Mouse (Mus musculus) MEL (cell line): Measurements from ENCODE around the gene Rfc4. TPM values are rescaled to one million over a fixed set of nuclear protein-coding genes. Genes with fewer than 3 reads are reported as not detected.

Source experiments
- DNase-seq: peaks from one replicate; pipeline ENCODE4 v3.0.0; 2011; ENCODE audit warnings: low read depth, low spot score
- H3K27ac ChIP-seq: 2 replicates; pipeline ENCODE4 v1.5.1; 2012; ENCODE audit warnings: low read depth, mild to moderate bottlenecking, control low read depth, low read length, moderate library complexity; ENCODE audit not compliant: control insufficient read depth
- H3K27me3 ChIP-seq, 2 experiments: fragments of 150-350 bp in 1 of 2; sonication (generic) in 1 of 2; 2 replicates each; pipeline ENCODE4 v1.6.1; 2012; ENCODE audit warnings: low read length in 2 of 2, mild to moderate bottlenecking in 2 of 2, improper control_type of control experiment in 1 of 2, moderate library complexity in 1 of 2; ENCODE audit not compliant: insufficient read depth in 2 of 2, control insufficient read depth in 1 of 2
- H3K36me3 ChIP-seq, 2 experiments: 2 replicates each; pipeline ENCODE4 v1.6.1; 2012 to 2014; ENCODE audit warnings: low read length in 2 of 2, improper control_type of control experiment in 1 of 2, inconsistent platforms in 1 of 2, mild to moderate bottlenecking in 1 of 2; ENCODE audit not compliant: insufficient read depth in 2 of 2, control insufficient read depth in 1 of 2
- H3K4me1 ChIP-seq, 2 experiments: fragments of 150-350 bp in 1 of 2; sonication (generic) in 1 of 2; 2 replicates each; pipeline ENCODE4 v1.6.1; 2012; ENCODE audit warnings: low read length in 2 of 2, improper control_type of control experiment in 1 of 2, mild to moderate bottlenecking in 1 of 2; ENCODE audit not compliant: insufficient read depth in 2 of 2, control insufficient read depth in 1 of 2
- H3K4me3 ChIP-seq, 2 experiments: fragments of 150-350 bp in 1 of 2; sonication (generic) in 1 of 2; 2 replicates each; pipeline ENCODE4 v1.5.1; 2012; ENCODE audit warnings: low read depth in 2 of 2, low read length in 2 of 2, mild to moderate bottlenecking in 2 of 2, moderate library complexity in 2 of 2, control low read depth in 1 of 2, improper control_type of control experiment in 1 of 2; ENCODE audit not compliant: control insufficient read depth in 1 of 2, insufficient read depth in 1 of 2
- H3K79me2 ChIP-seq: 2 replicates; pipeline ENCODE4 v1.6.1; 2012; ENCODE audit warnings: mild to moderate bottlenecking, low read length, moderate library complexity; ENCODE audit not compliant: control insufficient read depth, poor library complexity, insufficient read depth
- H3K9ac ChIP-seq: 2 replicates; pipeline ENCODE4 v1.6.1; 2012; ENCODE audit warnings: low read depth, mild to moderate bottlenecking, control low read depth, low read length, moderate library complexity; ENCODE audit not compliant: control insufficient read depth, poor library complexity, severe bottlenecking
- H3K9me3 ChIP-seq: fragments of 150-350 bp; sonication (generic); replicated peaks from 2 replicates; pipeline ENCODE4 v1.6.1; 2012; ENCODE audit warnings: mild to moderate bottlenecking, low read length, improper control_type of control experiment, moderate library complexity; ENCODE audit not compliant: insufficient read depth
- CTCF ChIP-seq, 3 experiments: IDR thresholded peaks in 2 of 3; conservative IDR thresholded peaks in 1 of 3; 2 replicates each; pipeline ENCODE4 v1.5.1; 2011 to 2012; ENCODE audit warnings: low read length in 3 of 3, low read depth in 2 of 3, mild to moderate bottlenecking in 2 of 3, improper control_type of control experiment in 1 of 3, inconsistent platforms in 1 of 3, mixed read lengths in 1 of 3, moderate library complexity in 1 of 3; ENCODE audit not compliant: control insufficient read depth in 1 of 3, insufficient read depth in 1 of 3, poor library complexity in 1 of 3, severe bottlenecking in 1 of 3
- E2F4 ChIP-seq: IDR thresholded peaks from 2 replicates; pipeline ENCODE4 v1.6.1; 2011; ENCODE audit warnings: low read depth, low read length, improper control_type of control experiment, borderline replicate concordance
- ELF1 ChIP-seq: IDR thresholded peaks from 2 replicates; pipeline ENCODE4 v1.6.1; 2014; ENCODE audit warnings: low read depth, mild to moderate bottlenecking, inconsistent platforms, low read length, improper control_type of control experiment, moderate library complexity
- EP300 ChIP-seq, 2 experiments: IDR thresholded peaks; 2 replicates each; pipeline ENCODE4 v1.6.1; 2011; ENCODE audit warnings: improper control_type of control experiment in 2 of 2, low read length in 2 of 2, low read depth in 1 of 2, mild to moderate bottlenecking in 1 of 2
- MAZ ChIP-seq: IDR thresholded peaks from 2 replicates; pipeline ENCODE4 v1.6.1; 2012; ENCODE audit warnings: low read depth, mild to moderate bottlenecking, inconsistent platforms, low read length, improper control_type of control experiment
- MYB ChIP-seq: IDR thresholded peaks from 2 replicates; pipeline ENCODE4 v1.6.1; 2011; ENCODE audit warnings: mild to moderate bottlenecking, low read depth, low read length, improper control_type of control experiment
- MYC ChIP-seq: IDR thresholded peaks from 2 replicates; pipeline ENCODE4 v1.6.1; 2011; ENCODE audit warnings: low read depth, mild to moderate bottlenecking, low read length, improper control_type of control experiment, moderate library complexity
- NELFE ChIP-seq: IDR thresholded peaks from 2 replicates; pipeline ENCODE4 v1.6.1; 2011; ENCODE audit warnings: low read depth, low read length, improper control_type of control experiment
- NRF1 ChIP-seq: IDR thresholded peaks from 2 replicates; pipeline ENCODE4 v1.6.1; 2014; ENCODE audit warnings: low read depth, mild to moderate bottlenecking, inconsistent platforms, low read length, improper control_type of control experiment, moderate library complexity; ENCODE audit not compliant: poor library complexity, insufficient read depth, severe bottlenecking
- POLR2A ChIP-seq, 2 experiments: IDR thresholded peaks; 2 replicates each; pipeline ENCODE4 v1.6.1; 2011 to 2012; ENCODE audit warnings: low read length in 2 of 2, mild to moderate bottlenecking in 2 of 2, control low read depth in 1 of 2, improper control_type of control experiment in 1 of 2, low read depth in 1 of 2, moderate library complexity in 1 of 2; ENCODE audit not compliant: control insufficient read depth in 1 of 2, insufficient read depth in 1 of 2, poor library complexity in 1 of 2
- POLR2AphosphoS2 ChIP-seq: IDR thresholded peaks from 2 replicates; pipeline ENCODE4 v1.6.1; 2011; ENCODE audit warnings: low read length, improper control_type of control experiment
- POLR2AphosphoS5 ChIP-seq: IDR thresholded peaks from 2 replicates; pipeline ENCODE4 v1.6.1; 2012; ENCODE audit warnings: low read depth, borderline replicate concordance, mild to moderate bottlenecking, inconsistent platforms, low read length, moderate library complexity, mixed read lengths
- RAD21 ChIP-seq: IDR thresholded peaks from 2 replicates; pipeline ENCODE4 v1.6.1; 2011; ENCODE audit warnings: mild to moderate bottlenecking, low read depth, low read length, improper control_type of control experiment
- RCOR1 ChIP-seq: IDR thresholded peaks from 2 replicates; pipeline ENCODE4 v1.6.1; 2012; ENCODE audit warnings: low read depth, mild to moderate bottlenecking, inconsistent platforms, low read length, improper control_type of control experiment
- SIN3A ChIP-seq: IDR thresholded peaks from 2 replicates; pipeline ENCODE4 v1.6.1; 2012; ENCODE audit warnings: low read length, improper control_type of control experiment, inconsistent platforms
- SMC3 ChIP-seq: IDR thresholded peaks from 2 replicates; pipeline ENCODE4 v1.6.1; 2011; ENCODE audit warnings: low read depth, low read length, improper control_type of control experiment
- TBP ChIP-seq: IDR thresholded peaks from 2 replicates; pipeline ENCODE4 v1.8.0; 2011; ENCODE audit warnings: low read depth, low read length, improper control_type of control experiment
- UBTF ChIP-seq: IDR thresholded peaks from 2 replicates; pipeline ENCODE4 v1.6.1; 2012; ENCODE audit warnings: low read depth, mild to moderate bottlenecking, inconsistent platforms, low read length, improper control_type of control experiment, moderate library complexity, borderline replicate concordance; ENCODE audit not compliant: insufficient read depth
- USF1 ChIP-seq: IDR thresholded peaks from 2 replicates; pipeline ENCODE4 v1.6.1; 2014; ENCODE audit warnings: low read depth, mild to moderate bottlenecking, inconsistent platforms, low read length, improper control_type of control experiment, moderate library complexity
- USF2 ChIP-seq, 2 experiments: IDR thresholded peaks; 2 replicates each; pipeline ENCODE4 v1.6.1; 2011 to 2012; ENCODE audit warnings: improper control_type of control experiment in 2 of 2, low read length in 2 of 2, borderline replicate concordance in 1 of 2, inconsistent platforms in 1 of 2, low read depth in 1 of 2, mild to moderate bottlenecking in 1 of 2; ENCODE audit not compliant: insufficient read depth in 1 of 2
- ZMIZ1 ChIP-seq: IDR thresholded peaks from 2 replicates; pipeline ENCODE4 v1.6.1; 2012; ENCODE audit warnings: low read depth, mild to moderate bottlenecking, inconsistent platforms, low read length, improper control_type of control experiment, moderate library complexity
- ZNF384 ChIP-seq: IDR thresholded peaks from 2 replicates; pipeline ENCODE4 v1.6.1; 2012; ENCODE audit warnings: low read depth, mild to moderate bottlenecking, inconsistent platforms, low read length, improper control_type of control experiment
- polyA plus RNA-seq, 2 experiments: library from polyadenylated mRNA; stranded (reverse) in 1 of 2; unstranded in 1 of 2; fragments of >175 nt in 1 of 2; fragments of >200 nt in 1 of 2; gene quantifications; 2 replicates each; pipeline versions ENCODE4 v1.2.1 to v1.2.4; 2012; ENCODE audit warnings: low replicate concordance in 2 of 2, low read depth in 1 of 2; ENCODE audit not compliant: insufficient read length in 2 of 2, insufficient read depth in 1 of 2, missing spikeins in 1 of 2
- total RNA-seq: library from RNA; depleted of rRNA; stranded (reverse); fragments of 300-350 nt; gene quantifications from 2 replicates; pipeline ENCODE4 v1.2.3, GENCODE M21; 2012

Gene Rfc4
- total and polyA plus RNA-seq, 3 experiments: 52.1 to 93.2 TPM; not detected in 1

DNA sequence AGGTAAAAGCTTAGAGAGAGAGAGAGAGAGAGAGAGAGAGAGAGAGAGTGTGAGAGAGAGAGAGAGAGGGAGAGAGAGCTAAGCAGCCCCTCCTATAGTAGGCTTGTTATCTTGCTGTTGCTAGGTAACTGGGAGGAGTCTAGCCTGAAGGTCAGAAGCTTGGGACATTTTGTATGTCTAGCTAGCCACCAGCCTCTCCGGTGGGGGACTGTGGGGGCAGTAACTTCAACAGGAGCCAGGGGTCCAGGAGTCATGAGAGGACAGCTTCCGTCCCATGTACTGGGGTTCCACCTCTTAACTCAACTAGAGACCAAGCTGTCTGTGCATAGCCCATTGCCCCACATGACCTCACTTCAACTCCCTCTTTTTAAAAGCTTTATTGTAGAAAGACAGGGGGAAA, 31.4 kb upstream of the Rfc4 start:
- no peaks in the 10 kb centered on the region; a peak in 1 of 4 replicates for H3K4me1 ChIP-seq
- no peaks in the 10 kb centered on the region for H3K79me2 ChIP-seq
- H3K27ac ChIP-seq: no peak overlapping the region
- TF ChIP-seq RCOR1: no peak
- TF ChIP-seq POLR2AphosphoS5: no peak
- TF ChIP-seq MYC: no peak
- TF ChIP-seq RAD21: no peak
- no peak for TF ChIP-seq SIN3A
- no peak for TF ChIP-seq POLR2A (IDR thresholded peaks at IDR 0.05; ENCODE audit: control insufficient read depth in 1 of 2, insufficient read depth in 1 of 2, low read depth in 1 of 2, low read length in 2 of 2, poor library complexity in 1 of 2)
- no peak for TF ChIP-seq ZNF384
- TF ChIP-seq ELF1: no peak
- no peaks in the 10 kb centered on the region for H3K36me3 ChIP-seq
- no peak for DNase-seq
- no peak overlapping the region for H3K9ac ChIP-seq
- no peaks in the 10 kb centered on the region for H3K9me3 ChIP-seq
- H3K4me3 ChIP-seq: no peak overlapping the region
- peaks cover 0 to 2% of the 10 kb centered on the region in 2 experiments; a peak in 1 of 4 replicates for H3K27me3 ChIP-seq

DNA sequence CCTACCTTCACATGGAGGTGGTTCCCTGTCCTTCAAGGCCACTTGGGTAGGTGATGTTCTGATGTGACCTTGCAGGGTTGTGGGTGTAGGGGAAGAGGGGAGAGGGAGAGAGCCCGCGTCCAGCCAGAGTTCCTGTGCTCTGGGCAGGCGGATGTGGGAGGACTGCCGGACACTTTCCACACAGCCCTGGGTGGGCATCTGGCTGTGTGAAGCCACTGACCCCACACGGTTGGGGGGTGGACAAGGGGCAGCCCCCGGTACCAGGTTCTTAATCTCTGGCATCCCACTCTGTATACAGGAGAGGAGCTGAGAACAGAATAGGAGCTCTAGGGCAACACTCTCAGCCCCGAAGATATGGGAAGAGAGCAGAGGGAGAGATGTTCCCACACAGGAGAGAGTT, 30.8 kb upstream of the Rfc4 start:
- H3K27ac ChIP-seq: no peak overlapping the region
- no peak overlapping the region for H3K9ac ChIP-seq
- no peak for DNase-seq
- no peaks in the 10 kb centered on the region for H3K79me2 ChIP-seq
- no peaks in the 10 kb centered on the region for H3K36me3 ChIP-seq
- no peaks in the 10 kb centered on the region for H3K9me3 ChIP-seq
- no peak overlapping the region for H3K4me3 ChIP-seq
- peaks cover 0 to 2% of the 10 kb centered on the region in 2 experiments; a peak in 1 of 4 replicates for H3K27me3 ChIP-seq
- no peaks in the 10 kb centered on the region; a peak in 1 of 4 replicates for H3K4me1 ChIP-seq
- no peak for TF ChIP-seq POLR2AphosphoS2
- TF ChIP-seq SMC3: no peak
- no peak for TF ChIP-seq TBP
- TF ChIP-seq ZMIZ1: no peak
- TF ChIP-seq NRF1: no peak
- TF ChIP-seq USF2 (IDR thresholded peaks at IDR 0.05; ENCODE audit: borderline replicate concordance in 1 of 2, insufficient read depth in 1 of 2, low read depth in 1 of 2, low read length in 2 of 2): no peak
- no peak for TF ChIP-seq CTCF (IDR thresholded peaks at IDR 0.05 in 2 of 3, conservative IDR thresholded peaks at IDR 0.05 in 1 of 3; ENCODE audit: control insufficient read depth in 1 of 3, insufficient read depth in 1 of 3, low read depth in 2 of 3, low read length in 3 of 3, poor library complexity in 1 of 3, severe bottlenecking in 1 of 3)
- no peak for TF ChIP-seq MYB
- no peak for TF ChIP-seq NELFE
- TF ChIP-seq MAZ: no peak
- TF ChIP-seq USF1: no peak
- no peak for TF ChIP-seq EP300 (IDR thresholded peaks at IDR 0.05; ENCODE audit: low read depth in 1 of 2, low read length in 2 of 2)
- no peak for TF ChIP-seq UBTF
- no peak for TF ChIP-seq E2F4
- TF ChIP-seq ELF1: no peak
